Mouse (Mus musculus) stomach, postnatal 0 days (tissue): Measurements from ENCODE around the gene Maob.

Source experiments
- CTCF ChIP-seq: IDR thresholded peaks from 2 replicates; pipeline ENCODE4 v1.5.1; 2016; ENCODE audit warnings: antibody characterized with exemption, low read depth, mild to moderate bottlenecking, moderate library complexity
- EP300 ChIP-seq: optimal IDR thresholded peaks from 2 replicates; pipeline ENCODE3; 2016; ENCODE audit warnings: antibody characterized with exemption

DNA sequence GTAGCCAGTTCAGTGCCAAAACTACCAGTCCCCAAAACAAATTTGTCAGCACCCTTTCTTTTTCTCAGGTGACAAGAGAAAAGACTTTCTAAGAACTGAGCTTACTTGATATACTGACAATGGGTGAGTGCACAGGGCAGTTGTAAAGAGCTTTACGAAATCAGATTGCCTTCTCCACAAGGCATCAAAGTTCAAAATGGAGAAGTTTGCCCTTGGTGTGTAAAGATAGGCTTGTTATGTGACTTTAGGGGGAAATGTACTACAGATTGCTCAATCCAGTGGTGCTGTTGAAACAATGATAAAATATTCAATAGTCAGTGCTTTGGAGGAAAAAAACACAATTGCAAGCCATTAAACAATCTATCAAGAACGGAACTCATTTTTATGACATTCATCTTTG is 24.3 kb upstream of the Maob start:
- TF ChIP-seq EP300 (no peak), CTCF (no peak)
